Mouse (Mus musculus) stomach, embryonic 14.5 days (tissue): ENCODE results near the gene Slc4a5. TPM values are rescaled to one million over a fixed set of nuclear protein-coding genes. Genes with fewer than 3 reads are reported as not detected.

Source experiments
- ATAC-seq: fragments of 200-750 bp; cut with Nextera tagmentation; 2 replicates; pipeline ENCODE4 v1.8.0; 2017; ENCODE audit warnings: low read depth, moderate TSS enrichment; ENCODE audit not compliant: insufficient number of reproducible peaks, insufficient read depth, low FRiP score
- H3K27ac ChIP-seq: fragments of 300-500 bp; sonication (generic); 2 replicates; pipeline ENCODE4 v1.5.1; 2014; ENCODE audit warnings: mild to moderate bottlenecking, low read length, moderate library complexity, mixed read lengths
- H3K27me3 ChIP-seq: fragments of 300-500 bp; sonication (generic); 2 replicates; pipeline ENCODE4 v1.6.1; 2014; ENCODE audit warnings: low read length, control low read depth, mixed read lengths; ENCODE audit not compliant: control insufficient read depth, insufficient read depth
- H3K36me3 ChIP-seq: fragments of 300-500 bp; sonication (generic); 2 replicates; pipeline ENCODE4 v1.6.1; 2014; ENCODE audit warnings: mild to moderate bottlenecking, control low read depth, low read length, moderate library complexity, mixed read lengths; ENCODE audit not compliant: control insufficient read depth, insufficient read depth
- H3K4me1 ChIP-seq: fragments of 300-500 bp; sonication (generic); 2 replicates; pipeline ENCODE4 v1.6.1; 2014; ENCODE audit warnings: low read length, control low read depth, mixed read lengths; ENCODE audit not compliant: control insufficient read depth, insufficient read depth
- H3K4me2 ChIP-seq: fragments of 300-500 bp; sonication (generic); replicated peaks from 2 replicates; pipeline ENCODE4 v1.6.1; 2014; ENCODE audit warnings: low read depth, low read length, control low read depth
- H3K4me3 ChIP-seq: fragments of 300-500 bp; sonication (generic); 2 replicates; pipeline ENCODE4 v1.5.1; 2014; ENCODE audit warnings: low read depth, low read length, control low read depth
- H3K9ac ChIP-seq: fragments of 300-500 bp; sonication (generic); replicated peaks from 2 replicates; pipeline ENCODE4 v1.6.1; 2014; ENCODE audit warnings: low read depth, mild to moderate bottlenecking, control low read depth, low read length, moderate library complexity, mixed read lengths
- H3K9me3 ChIP-seq: fragments of 300-500 bp; sonication (generic); 2 replicates; pipeline ENCODE4 v1.6.1; 2016; ENCODE audit warnings: low read depth, low read length, control low read depth; ENCODE audit not compliant: control insufficient read depth
- WGBS: fragments of 180-500 bp; shearing (Covaris S2); extraction: QIAGEN DNeasy Blood & Tissue Kit; methylation state at CpG from one replicate; pipeline ENCODE4 v1.1.7; 2014; 5-methylcytosine and 5-hydroxymethylcytosine counted together
- polyA plus RNA-seq: library from polyadenylated mRNA; unstranded; fragments of >200 nt; fragmentation: Nextera tagmentation; extraction: Ambion mirVana; gene quantifications from 2 replicates; pipeline ENCODE4 v1.2.1, GENCODE M21; 2014

The Slc4a5 gene
- polyA plus RNA-seq, 1 experiment from 2014 or later = 0.38 TPM

DNA sequence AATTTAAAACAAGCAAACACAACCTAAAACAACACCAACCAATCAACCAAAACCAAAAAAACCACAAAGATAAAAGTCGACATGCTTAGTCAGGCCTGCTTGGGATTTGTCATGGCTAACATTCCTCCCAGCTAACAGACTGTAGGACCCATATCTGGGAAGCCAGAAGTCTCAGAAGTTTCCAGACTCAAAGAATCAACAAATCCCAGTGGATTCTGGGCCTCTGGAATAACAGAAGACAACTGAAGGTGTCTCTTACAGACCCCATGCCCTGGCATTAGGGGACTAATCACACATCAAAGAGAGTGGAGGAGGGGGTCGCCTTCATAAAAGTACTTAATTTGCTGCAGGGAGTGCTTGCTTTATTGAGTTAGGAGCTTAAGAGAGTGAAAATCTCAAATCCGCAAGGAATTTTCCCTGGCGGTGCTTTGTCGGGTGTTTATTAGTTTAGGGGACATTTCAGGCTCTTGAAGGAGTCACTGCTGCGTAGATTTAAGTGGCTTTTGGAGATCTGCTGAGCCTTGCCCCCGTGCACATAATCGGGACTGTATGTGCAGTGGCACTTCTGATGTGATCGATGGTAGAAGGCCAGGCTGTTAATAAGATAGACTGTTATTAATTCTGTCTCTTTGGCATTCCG, 24.9 kb downstream of the Slc4a5 start:
- no peaks in the 10 kb centered on the region for H3K36me3 ChIP-seq
- H3K27ac ChIP-seq = no peak overlapping the region
- no peaks in the 10 kb centered on the region for H3K27me3 ChIP-seq
- H3K4me2 ChIP-seq = no peak overlapping the region
- 45% methylated on average over 10 of the region's 10 CpGs for WGBS
- ATAC-seq = no peak
- peaks cover 6% of the 10 kb centered on the region; the same call in 1 of the 2 replicates for H3K4me1 ChIP-seq
- no peaks in the 10 kb centered on the region for H3K9me3 ChIP-seq
- no peak overlapping the region for H3K4me3 ChIP-seq
- no peak overlapping the region for H3K9ac ChIP-seq

DNA sequence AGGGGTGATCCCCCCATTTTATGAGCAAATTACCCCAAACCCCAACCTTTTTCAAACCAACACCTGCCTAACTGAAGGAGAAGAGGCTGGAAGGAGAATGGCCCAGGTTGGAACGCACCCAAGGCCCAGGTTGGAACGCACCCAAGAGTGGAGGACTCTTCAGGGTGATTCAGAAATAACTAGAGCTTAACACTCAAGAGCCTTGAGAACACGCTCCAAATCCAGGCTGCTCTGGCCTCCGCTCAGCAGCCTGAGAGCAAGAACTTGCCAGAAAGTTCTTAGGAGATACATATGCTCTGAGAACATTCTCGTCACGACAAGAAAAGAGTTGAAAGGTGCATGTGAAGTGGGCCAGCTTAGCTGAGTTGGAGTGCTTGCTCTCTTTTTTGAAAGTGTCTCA, 25.5 kb downstream of the Slc4a5 start:
- Histone ChIP-seq H3K4me2 (no peak overlapping the region), H3K4me3 (no peak overlapping the region), H3K4me1 (peaks cover 6% of the 10 kb centered on the region; the same call in 1 of the 2 replicates), H3K27me3 (no peaks in the 10 kb centered on the region), H3K27ac (no peak overlapping the region; the same call in 1 of the 2 replicates), H3K9me3 (no peaks in the 10 kb centered on the region), H3K9ac (no peak overlapping the region), H3K36me3 (no peaks in the 10 kb centered on the region)
- 62% methylated on average over 6 of the region's 6 CpGs for WGBS
- no peak for ATAC-seq

DNA sequence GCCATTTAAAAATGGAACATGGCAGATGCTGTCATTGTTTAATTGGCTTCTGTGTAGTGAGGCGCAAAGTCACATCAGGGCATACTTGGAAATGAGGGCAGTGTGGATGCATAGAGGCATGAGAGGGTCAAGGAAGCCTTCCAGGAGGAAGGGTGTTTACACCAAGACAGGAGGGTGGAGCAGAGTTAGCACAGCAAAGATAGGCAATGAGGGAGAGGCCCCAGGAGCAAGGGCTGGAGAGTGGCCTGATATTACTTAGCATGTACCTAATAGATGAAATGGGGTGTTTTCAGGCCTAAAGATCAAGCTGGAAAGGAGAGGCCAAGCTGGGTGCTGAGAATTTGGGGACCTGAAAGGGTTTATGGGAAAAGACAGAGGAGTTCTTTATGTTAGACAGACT, 26.4 kb downstream of the Slc4a5 start:
- no peak for ATAC-seq
- Histone ChIP-seq H3K27ac (no peak overlapping the region), H3K9ac (no peak overlapping the region), H3K36me3 (no peaks in the 10 kb centered on the region), H3K9me3 (no peaks in the 10 kb centered on the region), H3K27me3 (no peaks in the 10 kb centered on the region), H3K4me1 (0 out of 2 replicates have a peak, but pooled peaks cover 4% of the 10 kb centered on the region), H3K4me3 (no peak overlapping the region), H3K4me2 (no peak overlapping the region)
- WGBS = 91% methylated on average over 1 of the region's 1 CpGs

DNA sequence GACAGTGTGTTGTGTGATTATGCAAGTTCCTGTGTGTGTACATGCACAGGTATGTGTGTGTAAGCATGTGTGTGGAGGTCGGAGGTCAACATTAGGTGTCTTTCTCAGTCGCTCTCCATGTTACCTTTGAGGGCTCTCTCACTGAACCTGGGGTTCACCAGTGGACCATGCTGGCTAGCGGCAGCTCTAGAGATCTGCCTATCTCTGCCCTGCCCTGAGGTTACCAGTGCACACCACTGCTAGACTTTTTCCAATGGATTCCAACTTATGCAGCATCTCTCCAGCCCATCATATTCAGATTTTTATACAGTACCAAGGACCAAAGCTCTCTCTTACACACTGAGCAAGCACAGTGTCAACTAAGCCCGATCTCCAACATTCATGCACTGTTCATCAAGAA, 27.1 kb downstream of the Slc4a5 start:
- 87% methylated on average over 4 of the region's 4 CpGs for WGBS
- ATAC-seq = peak; percentile 38; the same call in 1 of the 2 replicates
- 0 out of 2 replicates have a peak, but pooled peaks cover 4% of the 10 kb centered on the region for H3K4me1 ChIP-seq
- no peak overlapping the region for H3K27ac ChIP-seq
- H3K9ac ChIP-seq = no peak overlapping the region
- H3K27me3 ChIP-seq = no peaks in the 10 kb centered on the region
- H3K4me2 ChIP-seq = no peak overlapping the region
- no peak overlapping the region for H3K4me3 ChIP-seq
- H3K9me3 ChIP-seq = no peaks in the 10 kb centered on the region
- no peaks in the 10 kb centered on the region for H3K36me3 ChIP-seq

DNA sequence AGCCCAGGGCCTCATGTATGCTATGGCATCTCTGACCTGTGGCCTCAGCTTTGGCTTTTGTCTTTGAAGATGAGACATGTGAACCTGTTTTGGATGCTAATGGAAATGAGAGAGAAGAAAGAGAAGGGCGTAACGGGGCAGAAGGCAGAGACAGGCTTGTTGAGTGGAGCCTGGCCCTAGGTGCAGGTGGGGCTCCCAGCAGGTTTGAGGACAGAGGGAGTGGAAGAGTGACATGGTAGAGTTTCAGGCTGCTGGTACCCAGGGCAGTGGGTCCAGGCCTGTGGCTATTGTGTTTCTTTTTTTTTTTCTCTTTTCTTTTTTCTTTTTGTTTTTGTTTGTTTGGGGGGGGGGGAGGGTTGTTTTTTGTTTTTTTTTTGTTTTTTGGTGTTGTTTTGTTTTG, 27.5 kb downstream of the Slc4a5 start:
- 96% methylated on average over 2 of the region's 2 CpGs for WGBS
- Histone ChIP-seq H3K36me3 (no peaks in the 10 kb centered on the region), H3K27ac (no peak overlapping the region), H3K4me1 (0 out of 2 replicates have a peak, but pooled peaks cover 4% of the 10 kb centered on the region), H3K4me2 (no peak overlapping the region), H3K9me3 (no peaks in the 10 kb centered on the region), H3K4me3 (no peak overlapping the region), H3K27me3 (no peaks in the 10 kb centered on the region), H3K9ac (no peak overlapping the region)
- no peak for ATAC-seq

DNA sequence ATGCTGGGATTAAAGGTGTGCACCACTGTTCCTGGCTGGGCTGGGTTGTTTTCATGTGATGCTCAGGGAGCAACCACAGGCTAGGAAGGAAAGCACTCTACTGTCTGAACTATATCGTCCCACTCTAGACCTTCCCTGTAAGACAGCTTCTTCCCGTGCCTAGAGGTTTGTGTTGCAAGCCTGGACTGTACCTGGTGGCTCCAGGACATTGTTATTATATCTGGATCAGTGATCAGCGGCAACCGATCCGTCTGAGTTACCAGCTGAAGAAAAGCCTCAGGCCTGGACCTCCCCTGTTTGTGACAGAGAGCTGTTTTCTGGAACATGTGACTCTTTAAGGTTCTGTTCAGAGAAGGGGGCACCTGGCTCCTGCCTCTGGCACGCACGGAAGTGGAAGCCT, 34.6 kb downstream of the Slc4a5 start:
- Histone ChIP-seq H3K27ac (no peak overlapping the region), H3K9ac (no peak overlapping the region), H3K9me3 (no peaks in the 10 kb centered on the region), H3K4me3 (no peak overlapping the region), H3K4me2 (no peak overlapping the region), H3K36me3 (no peaks in the 10 kb centered on the region), H3K27me3 (no peaks in the 10 kb centered on the region), H3K4me1 (no peaks in the 10 kb centered on the region)
- WGBS = 72% methylated on average over 7 of the region's 7 CpGs
- ATAC-seq = no peak

DNA sequence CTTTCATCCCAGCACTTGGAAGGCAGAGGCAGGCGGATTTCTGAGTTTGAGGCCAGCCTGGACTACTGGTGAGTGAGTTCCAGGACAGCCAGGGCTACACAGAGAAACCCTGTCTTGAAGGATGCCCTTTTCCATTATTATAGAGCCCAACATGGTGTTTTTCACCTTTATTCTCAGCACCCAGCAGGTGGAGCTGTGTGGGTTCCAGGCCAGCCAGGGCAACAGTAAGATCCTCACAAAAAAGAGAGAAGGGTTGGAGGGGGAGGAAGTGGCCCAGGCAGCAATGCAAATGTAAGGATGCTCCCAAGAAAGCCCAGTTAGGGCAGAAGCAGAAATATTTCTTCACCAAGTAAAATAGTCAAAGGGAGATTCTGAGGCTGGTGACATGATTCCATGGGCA, 44.9 kb downstream of the Slc4a5 start:
- Histone ChIP-seq H3K36me3 (no peaks in the 10 kb centered on the region), H3K9me3 (no peaks in the 10 kb centered on the region), H3K27me3 (no peaks in the 10 kb centered on the region), H3K4me3 (no peak overlapping the region), H3K27ac (no peak overlapping the region), H3K4me2 (no peak overlapping the region), H3K9ac (no peak overlapping the region), H3K4me1 (no peaks in the 10 kb centered on the region)
- WGBS = 74% methylated on average over 1 of the region's 1 CpGs
- ATAC-seq = no peak

DNA sequence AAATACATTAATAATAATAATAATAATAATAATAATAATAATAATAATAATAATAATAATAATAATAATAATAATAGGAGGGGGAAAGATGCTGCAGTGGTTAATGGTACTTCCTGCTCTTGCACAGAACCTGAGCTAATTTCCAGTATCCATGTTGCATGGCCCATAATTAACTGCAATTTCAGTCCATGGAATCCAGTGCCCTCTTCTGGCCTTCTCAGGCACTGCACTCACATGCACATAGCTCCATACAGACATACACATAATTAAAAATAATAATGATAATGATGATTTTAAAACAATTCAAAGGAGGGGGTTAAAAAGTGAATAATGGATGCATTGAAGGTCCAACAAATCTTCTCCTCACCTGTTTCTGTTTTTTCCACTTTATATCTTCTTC, 45.6 kb downstream of the Slc4a5 start:
- H3K9ac ChIP-seq = no peak overlapping the region
- no peaks in the 10 kb centered on the region for H3K4me1 ChIP-seq
- no peak overlapping the region for H3K4me2 ChIP-seq
- no peak overlapping the region for H3K27ac ChIP-seq
- H3K36me3 ChIP-seq = no peaks in the 10 kb centered on the region
- no peaks in the 10 kb centered on the region for H3K9me3 ChIP-seq
- ATAC-seq = no peak
- H3K4me3 ChIP-seq = no peak overlapping the region
- H3K27me3 ChIP-seq = no peaks in the 10 kb centered on the region

DNA sequence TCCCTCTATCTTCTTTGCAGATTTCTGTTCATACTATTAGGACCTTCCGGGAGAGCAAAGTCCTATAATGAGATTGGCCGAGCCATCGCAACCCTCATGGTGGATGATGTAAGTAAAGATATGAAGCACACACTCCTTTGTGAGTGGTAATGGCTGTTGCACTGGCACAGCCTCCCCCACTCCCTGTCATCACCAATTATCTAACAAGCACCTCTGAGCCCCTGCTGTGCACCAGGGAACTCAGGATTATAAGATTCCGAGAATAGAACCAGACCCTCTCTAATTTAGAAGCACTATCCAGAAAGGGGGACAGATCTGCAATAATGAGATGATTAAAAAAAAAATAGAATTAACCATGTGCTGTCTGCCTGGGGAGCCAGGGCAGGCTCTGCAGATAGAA, 46.0 kb downstream of the Slc4a5 start:
- Histone ChIP-seq H3K27me3 (no peaks in the 10 kb centered on the region), H3K4me3 (no peak overlapping the region), H3K27ac (no peak overlapping the region), H3K9me3 (no peaks in the 10 kb centered on the region), H3K36me3 (no peaks in the 10 kb centered on the region), H3K9ac (no peak overlapping the region), H3K4me2 (no peak overlapping the region), H3K4me1 (no peaks in the 10 kb centered on the region)
- no peak for ATAC-seq
- 91% methylated on average over 4 of the region's 4 CpGs for WGBS
